Mouse (Mus musculus) CH12.LX (cell line): ENCODE results near the gene Ferd3l.

Source experiments
- CTCF ChIP-seq, 2 experiments: IDR thresholded peaks in 1 of 2; conservative IDR thresholded peaks in 1 of 2; 2 replicates each; pipeline ENCODE4 v1.5.1; 2011 to 2012; ENCODE audit warnings: low read depth in 2 of 2, low read length in 2 of 2, improper control_type of control experiment in 1 of 2, inconsistent platforms in 1 of 2, mild to moderate bottlenecking in 1 of 2, moderate library complexity in 1 of 2
- E2F4 ChIP-seq: IDR thresholded peaks from 2 replicates; pipeline ENCODE4 v1.6.1; 2011; ENCODE audit warnings: low read depth, low read length, improper control_type of control experiment; ENCODE audit not compliant: insufficient replicate concordance
- MAZ ChIP-seq: IDR thresholded peaks from 2 replicates; pipeline ENCODE4 v1.6.1; 2012; ENCODE audit warnings: low read depth, mild to moderate bottlenecking, inconsistent platforms, low read length, improper control_type of control experiment, moderate library complexity
- SIN3A ChIP-seq: IDR thresholded peaks from 2 replicates; pipeline ENCODE4 v1.6.1; 2012; ENCODE audit warnings: low read length, improper control_type of control experiment, inconsistent platforms

- TF ChIP-seq CTCF (conservative IDR thresholded peaks at IDR 0.05 in 1 of 2, IDR thresholded peaks at IDR 0.05 in 1 of 2; ENCODE audit: low read depth in 2 of 2, low read length in 2 of 2) (no peak), MAZ (no peak), E2F4 (no peak), SIN3A (no peak)
Observed at GRCm38 (mm10) chr12:33967514-33967913, 39.3 kb downstream of the Ferd3l start.
